Mouse (Mus musculus) midbrain, embryonic 11.5 days (tissue): ENCODE measurements around the gene Metrn. TPM values are rescaled to one million over a fixed set of nuclear protein-coding genes. Genes with fewer than 3 reads are reported as not detected.
"Not testable (repeated sequence)": the region's sequence is repeated elsewhere in the genome, so short reads cannot be mapped to it uniquely, and the experiment has no call there.

Source experiments
- ATAC-seq: fragments of 200-750 bp; cut with Nextera tagmentation; 2 replicates; pipeline ENCODE4 v1.8.0; 2017; ENCODE audit warnings: moderate TSS enrichment, moderate library complexity; ENCODE audit not compliant: low FRiP score
- DNase-seq: peaks from one replicate; pipeline ENCODE4 v3.0.0; 2015; ENCODE audit warnings: low spot score; ENCODE audit errors: missing footprints
- H3K27ac ChIP-seq: fragments of 300-500 bp; sonication (generic); 2 replicates; pipeline ENCODE4 v1.5.1; 2014; ENCODE audit warnings: low read depth, low read length
- H3K27me3 ChIP-seq: fragments of 300-500 bp; sonication (generic); 2 replicates; pipeline ENCODE4 v1.6.1; 2014; ENCODE audit warnings: mild to moderate bottlenecking, low read length, moderate library complexity, mixed read lengths; ENCODE audit not compliant: control insufficient read depth, insufficient read depth
- H3K36me3 ChIP-seq: fragments of 300-500 bp; sonication (generic); 2 replicates; pipeline ENCODE4 v1.6.1; 2014; ENCODE audit warnings: mild to moderate bottlenecking, low read length, moderate library complexity, mixed read lengths; ENCODE audit not compliant: control insufficient read depth, insufficient read depth
- H3K4me1 ChIP-seq: fragments of 300-500 bp; sonication (generic); 2 replicates; pipeline ENCODE4 v1.6.1; 2014; ENCODE audit warnings: low read length; ENCODE audit not compliant: control insufficient read depth, insufficient read depth
- H3K4me2 ChIP-seq: fragments of 300-500 bp; sonication (generic); 2 replicates; pipeline ENCODE4 v1.6.1; 2014; ENCODE audit warnings: mild to moderate bottlenecking, moderate library complexity
- H3K4me3 ChIP-seq: fragments of 300-500 bp; sonication (generic); 2 replicates; pipeline ENCODE4 v1.5.1; 2014; ENCODE audit warnings: low read depth, low read length
- H3K9ac ChIP-seq: fragments of 300-500 bp; sonication (generic); 2 replicates; pipeline ENCODE4 v1.6.1; 2014; ENCODE audit warnings: low read length
- H3K9me3 ChIP-seq: fragments of 300-500 bp; sonication (generic); 2 replicates; pipeline ENCODE4 v1.6.1; 2016; ENCODE audit warnings: low read length; ENCODE audit not compliant: control insufficient read depth
- WGBS: fragments of 180-500 bp; shearing (Covaris S2); extraction: QIAGEN DNeasy Blood & Tissue Kit; methylation state at CpG from one replicate; pipeline ENCODE4 v1.1.7; 2014; 5-methylcytosine and 5-hydroxymethylcytosine counted together
- polyA plus RNA-seq: library from polyadenylated mRNA; unstranded; fragments of >200 nt; fragmentation: Nextera tagmentation; extraction: Ambion mirVana; gene quantifications from 2 replicates; pipeline ENCODE4 v1.2.1, GENCODE M21; 2014

The Metrn gene
- polyA plus RNA-seq, 1 experiment from 2014 or later = 32.1 TPM

GRCm38 (mm10) chr17:25817662-25818061 is 20.7 kb upstream of the Metrn start:
- Histone ChIP-seq H3K4me3 (no peak overlapping the region), H3K36me3 (no peaks in the 10 kb centered on the region), H3K4me1 (peaks cover 7% of the 10 kb centered on the region), H3K9ac (no peak overlapping the region), H3K27ac (no peak overlapping the region), H3K9me3 (no peaks in the 10 kb centered on the region), H3K4me2 (no peak overlapping the region), H3K27me3 (peaks cover 28% of the 10 kb centered on the region)
- no peak for DNase-seq
- no peak for ATAC-seq
- WGBS = 85% methylated on average over 11 of the region's 11 CpGs

GRCm38 (mm10) chr17:25813471-25813870 is 16.5 kb upstream of the Metrn start:
- DNase-seq (peak; percentile 98), ATAC-seq (no peak)
- Histone ChIP-seq H3K9me3 (no peaks in the 10 kb centered on the region), H3K4me1 (peaks cover 15% of the 10 kb centered on the region), H3K4me3 (no peak overlapping the region), H3K9ac (no peak overlapping the region), H3K27ac (no peak overlapping the region), H3K4me2 (no peak overlapping the region), H3K36me3 (no peaks in the 10 kb centered on the region), H3K27me3 (peaks cover 11% of the 10 kb centered on the region)
- 3% methylated on average over 20 of the region's 20 CpGs for WGBS

- ATAC-seq (no peak), DNase-seq (no peak)
- no peaks in the 10 kb centered on the region for H3K9me3 ChIP-seq
- no peak overlapping the region for H3K4me2 ChIP-seq
- no peak overlapping the region for H3K9ac ChIP-seq
- H3K4me1 ChIP-seq = peaks cover 18% of the 10 kb centered on the region
- 83% methylated on average over 4 of the region's 4 CpGs for WGBS
- peaks cover 2% of the 10 kb centered on the region; the same call in 1 of the 2 replicates for H3K27me3 ChIP-seq
- H3K4me3 ChIP-seq = no peak overlapping the region
- H3K27ac ChIP-seq = no peak overlapping the region
- H3K36me3 ChIP-seq = no peaks in the 10 kb centered on the region
These were observed 14.0 kb upstream of the Metrn start for GRCm38 (mm10) chr17:25810890-25811289.

- Histone ChIP-seq H3K4me2 (peak overlapping the region; percentile 80), H3K4me1 (peaks cover 18% of the 10 kb centered on the region), H3K36me3 (no peaks in the 10 kb centered on the region), H3K4me3 (peak overlapping the region; percentile 83), H3K9ac (peak overlapping the region; percentile 89), H3K9me3 (no peaks in the 10 kb centered on the region), H3K27ac (peak overlapping the region; percentile 90), H3K27me3 (peaks cover 2% of the 10 kb centered on the region; the same call in 1 of the 2 replicates)
- 8% methylated on average over 25 of the region's 25 CpGs for WGBS
- ATAC-seq = peak; percentile 79
- DNase-seq = peak; percentile 95
These were observed 12.8 kb upstream of the Metrn start for GRCm38 (mm10) chr17:25809606-25810340.

GRCm38 (mm10) chr17:25808789-25809605 is 12.1 kb upstream of the Metrn start, which contains the start of gene Fbxl16:
Gene Fbxl16 (plus strand): TSS chr17:25809085.
- peak within 1 kb of the TSS; percentile 90 for H3K27ac ChIP-seq
- H3K4me1 ChIP-seq = peaks cover 19% of the 10 kb centered on the region
- WGBS = under 1% methylated on average over 93 of the region's 100 CpGs

GRCm38 (mm10) chr17:25808028-25808427 is 11.1 kb upstream of the Metrn start:
- WGBS = 32% methylated on average over 5 of the region's 5 CpGs
- no peaks in the 10 kb centered on the region for H3K36me3 ChIP-seq
- peak overlapping the region; percentile 89; the same call in 1 of the 2 replicates for H3K9ac ChIP-seq
- no peak for ATAC-seq
- peak overlapping the region; percentile 83; the same call in 1 of the 2 replicates for H3K4me3 ChIP-seq
- no peaks in the 10 kb centered on the region for H3K9me3 ChIP-seq
- H3K27me3 ChIP-seq = peaks cover 2% of the 10 kb centered on the region; the same call in 1 of the 2 replicates
- H3K4me1 ChIP-seq = peaks cover 29% of the 10 kb centered on the region
- H3K27ac ChIP-seq = peak overlapping the region; percentile 90
- no peak for DNase-seq
- peak overlapping the region; percentile 80 for H3K4me2 ChIP-seq

More at GRCm38 (mm10) chr17:25808789-25809605, 12.1 kb upstream of the Metrn start, which contains the start of gene Fbxl16:
- Histone ChIP-seq H3K4me2 (peak within 1 kb of the TSS; percentile 80), H3K27me3 (peaks cover 2% of the 10 kb centered on the region; the same call in 1 of the 2 replicates), H3K36me3 (no peaks in the 10 kb centered on the region), H3K9me3 (no peaks in the 10 kb centered on the region), H3K9ac (peak within 1 kb of the TSS; percentile 89), H3K4me3 (peak within 1 kb of the TSS; percentile 83)
- DNase-seq = peak; percentile 99
- peak; percentile 79 for ATAC-seq

- not testable (repeated sequence) for H3K27me3 ChIP-seq, ATAC-seq
These were observed 10.5 kb upstream of the Metrn start for GRCm38 (mm10) chr17:25807452-25807851.

GRCm38 (mm10) chr17:25806507-25806906 is 9.6 kb upstream of the Metrn start:
- WGBS = 87% methylated on average over 4 of the region's 4 CpGs
- Histone ChIP-seq H3K9ac (no peak overlapping the region), H3K9me3 (no peaks in the 10 kb centered on the region), H3K4me1 (peaks cover 38% of the 10 kb centered on the region), H3K4me2 (no peak overlapping the region), H3K27ac (no peak overlapping the region), H3K4me3 (no peak overlapping the region), H3K27me3 (no peaks in the 10 kb centered on the region), H3K36me3 (no peaks in the 10 kb centered on the region)
- DNase-seq (no peak), ATAC-seq (no peak)

More at GRCm38 (mm10) chr17:25807452-25807851, 10.5 kb upstream of the Metrn start:
- 52% methylated on average over 2 of the region's 2 CpGs for WGBS
- not testable (repeated sequence) for H3K36me3 ChIP-seq, H3K4me3 ChIP-seq, H3K27ac ChIP-seq, H3K9ac ChIP-seq, DNase-seq, H3K4me2 ChIP-seq, H3K9me3 ChIP-seq
- peaks cover 33% of the 10 kb centered on the region for H3K4me1 ChIP-seq
